Mouse (Mus musculus) spleen, postnatal 36 days (tissue): Measurements from ENCODE around the gene Obsl1.

Experiments used
- DNase-seq, 2 experiments: peaks; one replicate each; pipeline ENCODE4 v3.0.0; 2022; ENCODE audit warnings: low spot score in 2 of 2, mixed read lengths in 1 of 2

The Obsl1 gene

DNA sequence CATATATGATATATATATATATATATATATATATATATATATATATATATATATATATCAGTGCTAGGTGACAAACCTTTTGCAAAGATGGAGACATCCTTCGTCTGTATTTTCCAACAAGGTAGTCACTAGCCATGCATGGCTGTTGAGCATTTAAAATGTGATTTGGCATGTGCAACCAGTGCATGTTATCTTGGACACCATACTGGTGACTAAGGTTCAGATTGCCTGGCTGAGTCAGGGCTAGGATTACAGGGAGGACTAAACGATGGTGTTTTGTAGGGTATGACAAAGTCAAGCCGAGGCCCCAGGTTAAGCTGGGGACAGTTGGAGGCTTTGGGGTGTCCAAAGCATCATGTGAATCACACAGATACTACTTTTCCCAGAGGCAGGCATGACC is 50.8 kb downstream of the Obsl1 start:
- DNase-seq: no peak

DNA sequence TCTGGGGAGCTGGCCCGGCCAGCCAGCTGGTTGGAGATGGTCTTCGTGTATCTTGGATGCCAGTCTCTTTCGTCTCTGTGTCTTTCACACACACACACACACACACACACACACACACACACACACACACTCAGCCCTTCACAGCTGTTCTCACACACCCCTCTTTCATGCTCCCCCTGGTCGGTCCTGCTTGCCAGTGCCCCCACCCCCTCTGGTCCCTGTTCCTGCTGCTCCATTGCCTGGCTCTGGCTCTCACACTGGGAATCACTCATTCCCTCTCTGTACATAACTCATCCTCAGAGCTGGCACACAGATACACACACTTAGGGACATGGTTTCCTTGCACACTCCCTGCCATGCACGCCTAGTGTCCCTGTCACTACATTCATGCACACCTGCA is 54.4 kb downstream of the Obsl1 start:
- no peak for DNase-seq

DNA sequence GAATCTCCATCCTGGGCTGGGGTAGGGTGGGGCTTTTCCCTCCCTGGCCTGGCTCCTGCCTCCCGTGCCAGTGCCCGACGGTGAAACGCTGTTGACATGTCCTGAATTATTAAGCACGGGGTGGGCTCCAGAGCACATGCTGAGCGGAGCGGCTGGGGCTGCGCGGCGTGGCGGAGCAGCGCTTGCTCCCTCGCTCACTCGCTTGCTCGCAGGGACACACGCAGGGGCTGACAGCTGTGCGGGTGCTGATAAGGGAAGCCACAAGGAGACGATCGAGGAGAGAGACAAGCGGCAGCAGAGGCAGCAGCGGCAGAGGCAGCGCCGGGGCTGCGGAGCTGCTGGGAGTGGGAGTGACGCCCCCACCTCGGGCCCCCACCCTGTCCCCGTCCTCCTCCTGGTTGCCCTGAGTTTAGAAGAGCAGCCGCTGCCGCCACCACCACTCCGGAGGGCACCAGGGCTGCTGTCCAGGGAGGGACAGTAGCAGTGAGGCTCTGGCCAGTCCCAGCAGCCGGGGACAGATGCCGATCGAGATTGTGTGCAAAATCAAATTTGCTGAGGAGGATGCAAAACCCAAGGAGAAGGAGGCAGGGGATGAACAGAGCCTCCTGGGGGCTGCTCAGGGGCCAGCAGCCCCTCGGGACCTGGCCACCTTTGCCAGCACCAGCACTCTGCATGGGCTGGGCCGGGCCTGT is 55.8 kb downstream of the Obsl1 start, which contains the start of gene Asic4:
Gene Asic4 (plus strand): TSS at position 123 of the 692 bp plus-strand sequence.
- no peak for DNase-seq

DNA sequence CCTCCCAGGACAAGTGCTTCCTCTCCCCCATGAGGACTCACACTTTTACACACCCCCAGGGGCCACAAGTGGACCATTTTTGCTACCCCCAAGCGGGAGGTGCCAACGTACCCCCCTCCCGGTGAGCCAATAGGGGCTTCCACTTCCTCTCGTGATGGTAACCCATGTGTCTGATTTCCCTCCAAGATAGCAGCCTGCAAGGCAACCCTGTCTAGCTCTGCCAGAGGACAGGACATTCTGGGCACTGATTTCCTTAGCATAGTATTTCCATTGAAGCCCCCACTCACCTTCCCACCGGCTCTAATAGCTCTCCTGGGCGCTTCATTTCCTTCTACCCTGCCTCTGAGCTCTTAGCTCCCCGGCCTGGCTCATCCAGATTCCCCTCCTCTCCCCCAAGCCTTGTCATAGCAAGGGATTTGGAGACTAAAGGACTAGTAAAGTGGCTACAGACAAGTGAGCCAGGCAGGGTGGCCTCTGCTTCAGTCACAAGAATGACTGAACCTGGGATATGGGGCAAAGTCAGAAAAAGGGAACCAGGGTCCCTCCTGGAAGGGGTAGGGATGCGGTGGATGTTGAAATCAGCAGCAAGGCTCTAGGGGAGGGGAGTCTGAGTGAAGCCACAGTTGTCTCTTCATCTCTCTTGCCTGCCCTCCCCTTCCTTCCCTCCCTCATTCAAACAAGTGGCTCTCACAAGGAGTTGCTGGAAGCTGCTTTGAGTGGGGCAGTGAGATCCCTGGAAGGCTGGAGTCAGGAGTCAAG is 56.7 kb downstream of the Obsl1 start:
- DNase-seq: no peak

DNA sequence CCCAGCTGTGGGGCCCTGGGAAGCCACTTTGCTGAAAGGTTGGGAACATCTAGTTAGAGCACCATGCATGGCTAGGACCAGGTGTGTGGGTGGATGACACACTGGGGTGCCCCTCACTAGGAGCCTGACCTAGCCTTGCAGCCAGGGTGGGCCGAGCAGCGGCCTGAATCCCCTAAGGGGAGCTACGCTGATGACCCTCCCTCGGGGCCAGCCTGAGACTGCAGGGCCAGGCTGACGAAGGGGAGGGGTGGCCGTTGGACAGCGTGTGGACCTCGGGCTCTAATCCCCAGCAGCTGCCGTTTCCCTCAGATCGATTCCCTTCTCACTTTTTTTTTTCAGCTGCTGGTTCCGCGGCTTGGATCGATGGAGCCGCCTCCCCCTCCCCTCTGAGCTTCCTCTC is 57.3 kb downstream of the Obsl1 start:
- no peak for DNase-seq

DNA sequence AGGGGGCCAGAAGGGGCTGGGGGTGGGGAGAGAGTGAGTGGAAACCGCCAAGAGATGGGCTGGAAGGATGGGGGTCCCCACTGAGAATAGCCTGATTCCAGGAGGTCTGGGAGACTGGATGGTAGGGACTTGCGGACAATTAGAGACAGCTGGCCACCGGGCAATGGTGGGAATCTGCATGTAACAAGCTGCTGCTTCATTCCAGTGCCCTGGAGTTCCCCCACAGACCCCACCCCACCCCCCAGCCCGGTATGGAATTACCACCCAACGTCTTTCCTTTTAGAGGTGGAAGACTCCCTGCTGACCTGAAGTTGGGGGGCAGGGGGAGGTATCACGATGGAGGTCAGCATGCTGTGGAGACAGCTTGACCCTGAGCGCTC is 58.2 kb downstream of the Obsl1 start:
- no peak for DNase-seq

DNA sequence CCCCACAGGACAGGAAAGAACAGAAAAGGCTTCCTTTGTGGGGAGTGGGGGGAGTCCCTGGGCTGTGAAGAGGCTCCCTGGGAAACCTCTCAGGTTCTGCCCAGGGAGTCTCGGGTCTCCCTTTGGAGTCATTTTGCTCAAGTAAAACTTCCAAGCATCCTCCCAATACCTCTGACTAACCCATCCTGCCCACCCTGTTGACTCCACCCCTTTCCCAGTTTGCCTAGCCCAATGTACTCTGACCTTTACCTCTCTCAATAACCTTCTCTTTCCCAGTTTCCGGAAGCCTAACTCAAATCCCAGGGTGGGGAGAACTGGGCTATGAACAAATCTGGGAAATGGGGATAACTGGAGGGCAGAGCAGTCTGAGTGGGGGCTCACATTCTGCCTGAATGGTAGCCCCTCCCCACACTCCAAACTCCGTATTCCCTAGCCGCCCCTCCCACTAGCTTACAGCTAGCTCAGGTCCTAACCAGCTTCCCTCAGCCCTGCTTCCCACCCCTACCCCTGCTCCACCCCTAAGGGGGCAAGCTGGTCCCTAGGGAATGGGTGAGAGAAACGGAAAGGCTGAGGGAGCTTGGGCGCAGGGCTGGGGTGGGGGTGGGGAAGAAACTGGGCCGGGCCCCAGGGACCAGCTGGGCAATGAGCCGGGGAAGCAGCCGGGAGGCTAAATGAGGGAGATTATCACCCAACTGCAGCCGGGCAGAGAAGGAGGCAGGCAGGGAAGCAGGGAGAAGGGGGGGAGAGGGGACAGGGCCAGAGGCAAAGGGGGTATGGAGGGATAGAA is 58.8 kb downstream of the Obsl1 start:
- DNase-seq: no peak

DNA sequence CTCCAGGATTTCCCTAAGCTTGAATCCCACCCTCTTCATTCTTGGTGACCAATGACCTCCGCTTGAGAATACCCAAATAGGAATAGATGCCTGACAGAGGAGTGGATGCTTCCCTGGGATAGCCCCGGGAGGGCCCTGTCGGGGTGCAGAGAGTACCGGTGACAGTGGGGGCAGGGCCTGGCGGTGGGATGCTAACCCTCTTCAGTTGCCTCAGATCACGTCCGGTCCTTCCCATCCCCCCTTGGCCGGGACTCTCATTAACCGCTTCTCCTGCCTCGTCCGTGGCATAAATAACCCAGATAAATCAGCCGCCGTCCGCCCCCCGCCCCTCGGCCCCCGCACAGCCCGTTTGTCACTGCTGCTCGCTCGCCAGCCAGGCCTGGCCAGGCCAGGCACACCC is 59.6 kb downstream of the Obsl1 start:
- DNase-seq: no peak

DNA sequence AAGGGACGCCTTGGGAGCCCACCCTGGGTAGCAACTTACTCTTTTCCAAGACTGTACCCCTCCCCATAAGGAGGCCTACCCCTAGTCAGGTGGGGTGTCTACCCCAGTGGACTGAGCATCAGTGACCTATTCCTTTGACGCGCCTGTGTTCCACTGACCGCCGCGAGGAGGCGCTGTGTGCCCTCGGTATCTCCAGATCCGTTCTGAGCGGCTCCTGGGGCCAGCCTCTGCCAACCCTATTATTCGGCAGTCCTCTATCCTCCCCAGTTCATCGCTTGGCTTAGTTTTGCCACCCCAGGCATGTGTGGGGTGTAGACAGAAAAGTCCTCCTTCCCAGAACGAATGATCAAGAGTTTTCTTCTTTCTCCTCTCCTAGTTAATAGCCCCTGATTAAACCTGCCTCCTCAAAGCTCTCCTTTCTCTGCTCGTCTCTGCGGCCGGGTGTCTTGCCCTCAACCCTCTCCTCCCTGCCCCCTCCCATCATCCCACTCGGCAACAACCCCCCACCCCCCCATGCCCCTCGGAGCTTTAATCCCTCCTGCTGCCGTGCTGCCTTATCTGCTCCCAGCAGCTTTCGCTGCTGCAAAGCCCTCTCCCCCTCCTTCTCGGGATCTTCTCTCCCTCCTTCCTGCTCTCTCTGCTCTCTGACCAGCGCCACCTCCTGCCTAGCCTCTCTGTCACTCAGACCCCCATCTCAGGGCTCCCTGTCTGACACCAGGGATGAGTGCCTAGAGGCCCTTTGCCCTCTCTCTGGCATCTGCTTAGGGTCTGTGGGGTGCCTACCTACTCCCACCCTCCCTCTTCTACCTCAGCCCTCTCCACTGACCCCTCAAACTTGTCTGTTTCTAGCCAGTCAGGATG is 60.3 kb downstream of the Obsl1 start:
- peak; percentile 49 to 61 for DNase-seq

DNA sequence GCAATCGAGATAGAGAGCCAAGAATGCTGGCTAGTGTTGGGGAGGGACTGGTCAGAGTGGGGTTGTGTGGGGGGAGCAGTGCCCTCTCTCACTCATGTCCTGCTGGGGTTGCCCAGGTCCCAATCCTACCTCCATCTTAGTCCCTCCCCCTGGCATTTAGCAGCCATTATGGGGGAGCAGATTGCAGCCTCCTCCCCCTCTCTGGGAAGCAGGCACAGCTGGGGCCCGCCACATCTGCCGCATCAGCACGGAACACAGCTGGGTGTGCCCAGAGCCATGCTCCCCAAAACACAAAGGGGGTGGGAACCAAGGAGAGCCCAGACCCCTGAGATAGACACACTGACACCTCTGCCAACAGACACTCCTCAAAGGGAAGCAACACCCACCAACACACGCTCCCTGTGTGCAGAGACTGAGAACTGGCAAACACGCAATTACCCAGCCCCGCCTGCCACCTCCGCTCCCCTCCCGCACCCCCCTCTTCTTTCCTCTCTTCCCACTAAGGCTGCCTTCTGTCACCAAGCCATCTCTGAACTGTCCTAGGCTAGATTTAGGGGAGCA is 61.0 kb downstream of the Obsl1 start:
- DNase-seq: no peak

DNA sequence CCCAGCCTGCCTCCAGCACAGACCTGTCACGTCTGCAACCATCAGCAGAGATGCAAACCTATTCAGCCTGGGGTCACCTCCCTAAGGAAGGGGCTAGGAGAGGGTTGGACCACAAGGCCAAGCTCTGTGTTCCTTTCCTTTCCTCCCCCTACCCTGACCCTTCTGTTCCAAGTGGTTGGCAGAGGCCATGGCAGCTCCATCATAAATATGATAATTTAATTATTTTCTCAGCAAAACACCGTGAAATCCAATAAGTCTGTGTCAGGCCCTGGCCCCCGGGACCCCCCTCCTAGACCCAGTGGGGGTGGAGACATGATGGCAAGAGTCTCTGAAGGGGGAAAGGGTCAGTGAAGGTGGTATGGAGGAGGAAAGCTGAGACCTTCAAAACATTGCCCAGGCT is 62.0 kb downstream of the Obsl1 start:
- no peak for DNase-seq

DNA sequence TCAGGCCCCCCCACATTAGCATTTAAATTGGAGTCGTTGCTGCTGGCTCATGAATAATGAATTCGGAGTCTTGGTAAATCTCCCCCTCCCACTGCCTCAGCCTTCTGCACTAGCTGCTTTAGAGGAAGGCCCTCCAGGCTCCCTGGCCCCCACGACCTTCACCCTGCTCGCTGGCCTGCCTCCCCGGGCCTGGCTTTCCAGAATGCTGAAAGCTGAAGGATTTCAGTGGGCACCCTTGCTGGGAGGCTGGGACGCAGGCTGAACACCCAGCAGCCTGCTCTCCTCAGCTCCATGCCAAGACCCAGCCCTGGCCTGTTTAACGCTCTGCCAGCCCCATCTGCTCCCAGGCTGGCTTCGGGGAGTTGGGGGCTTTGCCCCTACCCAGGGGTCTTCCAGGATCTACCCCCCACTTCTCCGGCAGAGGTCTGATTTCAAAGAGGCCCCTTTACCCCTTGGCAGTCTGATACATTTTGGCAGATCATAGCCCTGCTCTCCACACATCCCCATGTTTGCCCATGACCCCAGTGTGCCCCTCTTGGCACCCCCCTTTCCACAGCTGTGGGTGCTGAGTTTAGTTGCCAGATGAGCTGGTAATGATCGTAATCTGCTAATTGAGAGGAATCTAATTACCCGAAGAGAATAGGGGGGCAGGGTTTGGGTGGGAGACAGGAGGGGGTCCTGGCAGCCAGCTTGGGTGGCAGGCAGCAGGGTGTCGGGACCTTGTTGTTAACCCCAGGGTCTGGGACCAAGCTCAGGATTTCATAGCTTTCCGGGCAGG is 62.8 kb downstream of the Obsl1 start:
- DNase-seq: no peak

DNA sequence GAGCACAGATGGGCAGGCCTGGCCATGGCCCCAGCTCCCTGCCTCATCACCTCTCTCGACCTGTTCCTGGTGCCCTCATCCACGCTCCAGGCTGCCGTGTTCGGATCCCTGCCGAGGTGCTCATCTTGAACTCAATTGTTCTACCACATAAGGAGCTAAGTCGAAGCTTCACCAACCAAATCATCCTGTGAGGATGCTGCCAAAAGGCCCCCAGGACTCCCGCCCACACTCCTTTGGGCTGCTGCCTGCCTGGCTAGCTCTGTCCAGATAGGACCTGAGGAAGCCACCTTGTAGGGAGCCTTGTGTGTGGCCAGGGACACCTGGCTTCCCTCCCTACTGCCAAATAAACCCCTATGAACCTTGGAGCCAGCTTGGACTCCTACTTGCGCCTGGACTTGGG is 63.4 kb downstream of the Obsl1 start:
- no peak for DNase-seq

DNA sequence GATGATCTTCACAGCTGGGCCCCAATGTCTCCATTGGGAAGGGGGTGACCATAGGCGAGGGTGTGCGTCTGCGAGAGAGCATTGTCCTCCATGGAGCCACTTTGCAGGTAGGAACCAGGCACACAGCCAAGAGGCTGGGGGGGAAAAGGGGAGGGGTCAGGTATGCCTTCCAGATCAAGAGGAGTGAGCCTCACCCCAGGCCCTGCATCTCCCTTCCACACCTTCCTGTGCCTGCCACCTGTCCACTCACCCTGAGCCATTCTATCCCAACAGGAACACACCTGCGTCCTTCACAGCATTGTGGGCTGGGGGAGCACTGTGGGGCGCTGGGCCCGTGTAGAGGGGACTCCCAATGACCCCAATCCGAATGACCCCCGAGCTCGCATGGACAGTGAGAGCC is 64.1 kb downstream of the Obsl1 start:
- no peak for DNase-seq

DNA sequence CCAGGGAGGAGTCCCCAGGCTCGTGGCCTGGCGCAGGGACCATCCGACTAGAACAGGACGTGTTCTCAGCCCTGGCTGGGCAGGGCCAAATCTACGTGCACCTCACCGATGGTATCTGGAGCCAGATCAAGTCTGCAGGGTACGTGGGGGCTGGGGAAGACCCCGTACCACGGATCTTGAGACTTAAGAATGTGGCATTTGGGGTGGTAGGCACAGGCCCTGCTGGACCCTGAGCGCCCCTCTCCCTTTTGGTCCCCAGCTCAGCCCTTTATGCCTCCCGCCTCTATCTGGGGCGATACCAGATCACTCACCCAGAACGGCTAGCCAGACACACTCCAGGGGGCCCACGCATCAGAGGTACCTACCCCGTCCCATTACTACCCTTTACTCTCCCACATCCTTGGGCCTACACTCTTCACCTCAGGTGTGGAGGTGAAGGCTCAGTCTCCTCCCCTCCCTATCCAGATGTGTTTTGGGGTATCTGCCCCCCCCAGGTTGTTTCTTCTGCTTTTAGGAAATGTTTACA is 64.7 kb downstream of the Obsl1 start:
- no peak for DNase-seq

DNA sequence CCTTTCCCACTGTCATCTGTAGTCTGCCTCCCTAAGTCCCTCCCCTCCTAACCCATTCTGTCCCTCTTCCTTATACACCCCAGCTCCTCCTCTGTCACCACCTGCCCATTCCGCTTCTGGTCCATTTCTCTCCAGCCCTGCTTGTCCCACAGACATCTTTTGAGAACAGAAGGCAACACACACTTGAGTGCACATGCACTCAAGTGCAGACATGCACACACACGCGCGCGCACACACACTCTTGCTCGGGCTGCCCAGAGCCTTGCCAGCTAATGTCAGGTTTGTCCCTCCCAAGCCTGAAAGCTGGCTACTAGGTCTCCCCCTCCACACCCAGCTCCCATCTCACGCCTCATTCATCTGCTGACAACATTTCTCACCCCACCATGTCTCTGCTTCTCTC is 65.6 kb downstream of the Obsl1 start:
- DNase-seq: no peak

DNA sequence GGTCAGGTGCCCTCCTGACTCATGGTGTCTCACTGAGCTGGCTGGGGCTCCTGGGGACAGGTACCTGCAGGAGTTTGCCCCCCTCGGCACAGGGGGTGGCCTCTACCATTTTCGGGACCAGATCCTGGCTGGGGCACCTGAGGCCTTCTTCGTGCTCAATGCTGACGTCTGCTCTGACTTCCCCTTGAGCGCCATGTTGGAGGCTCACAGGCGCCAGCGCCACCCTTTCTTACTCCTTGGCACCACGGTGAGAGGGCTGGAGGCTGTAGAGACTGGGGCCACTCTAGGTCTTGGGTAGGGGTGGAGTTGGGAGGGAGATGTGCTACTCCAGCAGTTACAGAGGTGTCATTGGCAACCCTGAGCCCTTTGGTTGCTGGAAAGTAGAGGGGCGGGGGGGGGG is 67.5 kb downstream of the Obsl1 start:
- DNase-seq: no peak

DNA sequence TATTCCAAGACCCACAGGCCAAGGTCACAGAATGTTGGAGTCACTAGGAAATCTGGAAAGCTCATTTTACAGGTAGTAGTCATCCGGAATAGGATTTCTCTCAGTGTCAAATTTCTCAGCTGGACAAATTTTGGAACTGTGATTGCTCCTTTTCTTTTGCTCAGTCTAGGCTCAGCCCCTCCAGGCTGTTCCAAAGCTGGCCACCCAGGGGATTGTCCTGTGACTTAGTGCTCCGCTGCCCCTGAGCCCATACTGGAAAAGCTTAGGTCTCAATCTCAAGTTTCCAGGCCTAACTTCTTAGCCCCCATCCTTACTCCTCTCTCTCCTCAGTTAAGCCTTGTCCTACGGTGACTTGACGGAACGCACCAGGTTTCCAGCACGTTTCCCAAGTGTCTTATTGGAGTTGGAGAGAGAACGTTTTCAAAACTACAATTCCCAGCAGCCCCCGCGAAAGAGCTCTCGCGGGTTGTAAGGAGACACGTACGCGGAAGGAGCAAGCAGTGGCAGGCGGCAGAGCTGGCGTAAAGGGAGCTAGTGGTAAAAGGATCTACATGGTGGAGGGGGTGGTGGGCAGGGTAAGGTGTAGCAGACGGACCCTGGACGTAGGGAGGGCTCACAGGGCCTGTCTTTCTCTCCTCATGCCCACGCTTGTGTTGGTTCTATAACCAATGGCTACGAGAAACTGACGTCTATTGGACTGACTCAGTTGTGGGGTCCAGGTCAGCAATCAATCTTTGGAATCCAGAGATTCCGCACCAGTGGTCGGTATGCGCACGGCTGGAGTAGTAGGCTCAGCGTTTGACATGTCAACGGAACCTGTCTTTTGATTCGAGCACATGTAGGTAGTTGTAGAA is 70.5 kb downstream of the Obsl1 start, which contains the start of gene Gmppa:
Gene Gmppa (plus strand): TSS at position 456 of the 854 bp plus-strand sequence.
- DNase-seq: peak; percentile 66 to 74
